Mouse (Mus musculus) midbrain, embryonic 10.5 days (tissue): ENCODE data around the gene Entpd3. TPM values are rescaled to one million over a fixed set of nuclear protein-coding genes. Genes with fewer than 3 reads are reported as not detected.

Experiments
- DNase-seq: peaks from one replicate; pipeline ENCODE4 v3.0.0-alpha.2; 2017; ENCODE audit warnings: low spot score
- H3K27ac ChIP-seq: fragments of 300-500 bp; sonication (generic); replicated peaks from 2 replicates; pipeline ENCODE4 v1.5.1; 2016; ENCODE audit warnings: mild to moderate bottlenecking
- H3K27me3 ChIP-seq: fragments of 300-500 bp; sonication (generic); 2 replicates; pipeline ENCODE4 v1.6.1; 2016; ENCODE audit warnings: low read depth, mild to moderate bottlenecking; ENCODE audit not compliant: poor library complexity, severe bottlenecking
- H3K36me3 ChIP-seq: fragments of 300-500 bp; sonication (generic); 2 replicates; pipeline ENCODE4 v1.6.1; 2016; ENCODE audit warnings: mild to moderate bottlenecking, moderate library complexity
- H3K4me1 ChIP-seq: fragments of 300-500 bp; sonication (generic); 2 replicates; pipeline ENCODE4 v1.6.1; 2016
- H3K4me3 ChIP-seq: fragments of 300-500 bp; sonication (generic); 2 replicates; pipeline ENCODE4 v1.5.1; 2016; ENCODE audit warnings: mild to moderate bottlenecking, moderate library complexity
- H3K9me3 ChIP-seq: fragments of 300-500 bp; sonication (generic); replicated peaks from 2 replicates; pipeline ENCODE4 v1.6.1; 2016; ENCODE audit warnings: mild to moderate bottlenecking
- WGBS: fragments of 180-500 bp; shearing (Covaris S2); methylation state at CpG from one replicate; pipeline ENCODE4 v1.1.7; 2016; 5-methylcytosine and 5-hydroxymethylcytosine counted together
- polyA plus RNA-seq: library from polyadenylated mRNA; unstranded; fragments of >200 nt; fragmentation: Nextera tagmentation; extraction: Ambion mirVana; gene quantifications from 2 replicates; pipeline ENCODE4 v1.2.1, GENCODE M21; 2016

Gene Entpd3
- polyA plus RNA-seq: 0.06 and 0.07 TPM in 2 replicates

DNA sequence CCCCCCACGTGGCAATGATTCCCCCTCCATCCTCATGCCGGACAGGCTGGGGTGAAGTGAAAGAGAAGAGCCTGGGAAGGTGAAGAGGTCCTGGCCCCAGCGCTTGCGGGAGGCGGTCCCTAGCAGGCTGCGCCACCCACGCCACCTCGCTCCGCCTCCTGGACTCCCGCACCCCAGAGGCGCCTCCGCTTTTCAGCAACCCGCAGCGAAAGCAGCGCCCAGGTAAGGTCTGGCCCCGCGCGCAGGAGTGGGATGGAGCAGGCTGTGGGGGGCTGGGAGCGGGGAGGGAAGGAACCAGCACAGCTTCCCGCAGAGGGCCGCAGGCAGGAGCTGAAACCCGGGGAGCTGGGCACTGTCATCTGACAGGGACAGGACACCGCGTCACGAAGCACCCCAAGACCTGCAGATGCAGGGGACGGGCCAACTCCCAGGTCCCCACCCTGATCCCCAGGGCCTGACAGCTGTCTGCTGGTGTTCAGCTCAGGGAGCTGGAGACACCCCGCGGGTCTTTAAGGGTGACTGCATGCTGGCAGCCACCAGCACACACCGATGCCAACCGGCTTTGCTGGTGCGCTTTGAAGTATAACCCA, at the start of gene Entpd3:
Entpd3 (plus strand) TSS at position 157 of the 590 bp plus-strand sequence.
- Histone ChIP-seq H3K9me3 (no peaks in the 10 kb centered on the region), H3K27ac (peak within 1 kb of the TSS; percentile 35), H3K36me3 (no peaks in the 10 kb centered on the region), H3K4me3 (peak within 1 kb of the TSS; percentile 56), H3K27me3 (peaks cover 46% of the 10 kb centered on the region), H3K4me1 (peaks cover 25% of the 10 kb centered on the region)
- peak; percentile 24 for DNase-seq
- under 1% methylated on average over 31 of the region's 31 CpGs for WGBS

DNA sequence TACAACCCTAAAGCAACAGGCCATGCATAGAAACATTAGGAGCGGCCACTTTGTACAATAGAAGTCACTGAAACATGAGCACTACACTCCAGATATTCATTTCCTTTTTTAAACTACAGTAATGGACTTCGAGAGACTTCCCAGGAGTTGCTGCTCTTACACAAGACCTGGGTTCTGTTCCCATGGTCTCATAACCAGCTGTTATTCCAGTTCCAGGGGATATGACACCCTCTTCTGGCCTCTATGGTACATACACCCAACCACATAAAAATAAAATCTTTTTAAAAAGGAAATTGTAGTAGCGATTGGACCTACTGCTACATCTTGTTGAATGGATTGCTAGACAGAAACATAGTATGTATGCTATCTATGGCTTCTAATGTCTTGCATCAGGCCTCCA, 48.1 kb upstream of the Entpd3 start:
- 79% methylated on average over 3 of the region's 3 CpGs for WGBS
- peak overlapping the region; percentile 100 for H3K4me3 ChIP-seq
- peaks cover 21% of the 10 kb centered on the region for H3K4me1 ChIP-seq
- H3K27me3 ChIP-seq: no peaks in the 10 kb centered on the region
- no peaks in the 10 kb centered on the region for H3K9me3 ChIP-seq
- DNase-seq: no peak
- peaks cover 27% of the 10 kb centered on the region for H3K36me3 ChIP-seq
- no peak overlapping the region for H3K27ac ChIP-seq

DNA sequence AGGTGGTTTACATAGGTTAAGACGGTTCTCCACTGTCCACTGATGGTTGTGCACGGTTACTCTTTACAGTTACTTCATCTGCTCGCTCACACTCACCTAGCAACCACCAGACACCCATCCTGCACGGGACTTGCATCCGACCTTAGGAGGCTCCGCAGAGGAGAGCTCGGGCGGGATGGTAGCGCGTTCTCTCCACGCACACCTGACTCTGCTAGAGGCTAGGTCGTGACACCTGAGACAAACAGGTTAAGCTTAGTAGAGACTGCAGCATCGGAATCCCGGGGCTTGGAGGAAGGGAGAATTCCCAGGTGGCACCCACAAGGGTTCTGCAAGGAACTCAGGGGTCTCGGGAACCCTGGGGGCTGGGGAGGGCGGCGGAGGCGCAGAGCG, 47.6 kb upstream of the Entpd3 start, which contains the start of gene Eif1b:
Eif1b (plus strand) TSS at position 223 of the 390 bp plus-strand sequence.
- H3K27me3 ChIP-seq: no peaks in the 10 kb centered on the region
- peak within 1 kb of the TSS; percentile 100 for H3K4me3 ChIP-seq
- peak within 1 kb of the TSS; percentile 99 for H3K27ac ChIP-seq
- peaks cover 21% of the 10 kb centered on the region for H3K4me1 ChIP-seq
- WGBS: 4% methylated on average over 19 of the region's 19 CpGs
- H3K9me3 ChIP-seq: no peaks in the 10 kb centered on the region
- H3K36me3 ChIP-seq: peaks cover 27% of the 10 kb centered on the region
- DNase-seq: no peak

DNA sequence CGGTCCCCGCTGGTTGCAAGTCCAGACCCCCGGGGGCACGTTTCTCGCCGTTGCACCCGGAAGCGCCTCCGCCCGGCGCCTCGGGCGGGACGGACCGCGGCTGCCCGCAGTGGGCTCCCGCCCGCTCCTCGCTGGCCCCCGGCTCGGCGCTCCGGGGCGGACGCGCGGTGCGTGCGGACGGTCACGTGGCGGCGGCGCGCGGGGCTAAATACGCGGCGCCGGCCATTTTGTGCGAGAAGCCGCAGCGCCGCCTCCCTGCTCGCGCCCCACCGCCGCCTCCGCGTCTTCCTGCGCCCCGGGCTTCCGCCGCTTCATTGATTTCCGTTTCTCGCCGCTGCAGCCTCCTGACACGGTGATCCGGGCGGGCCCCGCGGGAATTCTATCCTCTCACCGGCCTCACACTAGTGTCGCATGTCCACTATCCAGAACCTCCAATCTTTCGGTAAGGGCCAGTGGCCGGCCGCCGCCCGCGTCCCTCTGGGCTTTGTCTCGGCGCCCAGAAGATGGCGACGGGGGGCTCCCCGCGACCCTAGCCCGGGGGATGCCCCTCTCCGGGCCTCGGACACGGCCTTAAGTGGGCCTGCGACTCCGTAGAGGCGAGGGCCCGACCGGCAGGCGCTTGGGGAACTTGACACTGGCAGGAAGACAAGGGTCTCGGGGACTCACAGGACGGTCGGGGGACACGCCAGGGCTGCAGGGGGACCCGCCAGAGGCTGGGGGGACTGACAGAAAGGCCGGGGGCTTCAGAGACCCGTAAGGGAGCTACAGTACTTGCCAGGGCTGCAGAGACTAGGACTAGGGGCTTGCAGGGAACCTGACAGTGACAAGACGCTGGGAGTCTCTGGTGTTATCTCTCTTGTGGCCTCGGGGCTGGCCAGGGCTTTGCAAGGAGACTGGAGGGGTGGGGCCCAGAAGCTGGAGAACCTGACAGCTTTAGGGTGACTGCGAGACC, 46.9 kb upstream of the Entpd3 start:
- peaks cover 32% of the 10 kb centered on the region for H3K36me3 ChIP-seq
- DNase-seq: peak; percentile 82
- WGBS: under 1% methylated on average over 90 of the region's 97 CpGs
- H3K27me3 ChIP-seq: no peaks in the 10 kb centered on the region
- peak overlapping the region; percentile 100 for H3K4me3 ChIP-seq
- peaks cover 21% of the 10 kb centered on the region for H3K4me1 ChIP-seq
- peak overlapping the region; percentile 99 for H3K27ac ChIP-seq
- no peaks in the 10 kb centered on the region for H3K9me3 ChIP-seq

DNA sequence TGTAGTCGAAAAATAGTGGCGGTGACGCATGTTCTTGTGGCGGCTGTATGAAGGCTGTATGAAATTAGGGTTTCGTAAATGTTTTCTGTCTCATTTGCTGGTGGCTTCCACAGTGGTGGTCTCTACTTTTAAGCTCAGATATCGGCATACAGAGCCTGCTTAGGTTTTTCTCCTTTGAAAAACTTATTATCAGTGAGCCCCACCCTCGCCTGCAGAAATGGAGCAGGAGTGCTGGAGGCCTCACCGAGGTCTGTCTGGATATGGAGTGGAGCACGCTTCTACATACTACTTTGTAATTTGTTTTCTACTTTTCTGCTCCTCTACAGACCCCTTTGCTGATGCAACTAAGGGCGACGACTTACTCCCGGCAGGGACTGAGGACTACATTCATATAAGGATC, 45.8 kb upstream of the Entpd3 start:
- H3K4me1 ChIP-seq: peaks cover 21% of the 10 kb centered on the region
- peak overlapping the region; percentile 99 for H3K27ac ChIP-seq
- WGBS: 88% methylated on average over 12 of the region's 12 CpGs

DNA sequence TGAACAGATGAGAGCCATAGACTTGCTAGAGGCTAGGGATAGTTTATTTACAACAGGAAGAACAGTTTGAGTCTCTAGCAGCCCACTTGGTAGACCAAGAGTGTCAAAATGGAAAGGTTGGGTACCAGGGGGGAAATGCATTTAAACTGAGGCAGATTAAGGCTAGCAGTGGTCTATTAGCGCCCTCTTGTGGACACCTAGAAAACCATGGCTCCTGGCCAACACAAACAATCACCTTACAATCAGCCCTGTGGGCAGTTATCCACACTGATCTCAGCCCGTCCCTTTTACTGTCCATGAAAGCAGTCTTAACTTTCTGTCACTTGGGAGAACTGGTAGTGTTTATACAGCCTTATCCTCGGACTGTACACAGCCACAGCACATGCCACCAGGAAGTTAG, 42.9 kb upstream of the Entpd3 start:
- Histone ChIP-seq H3K27me3 (no peaks in the 10 kb centered on the region), H3K4me3 (no peak overlapping the region), H3K9me3 (no peaks in the 10 kb centered on the region), H3K27ac (no peak overlapping the region), H3K36me3 (peaks cover 32% of the 10 kb centered on the region), H3K4me1 (peaks cover 21% of the 10 kb centered on the region)
- 13% methylated on average over 3 of the region's 3 CpGs for WGBS
- peak; percentile 65 for DNase-seq

More for the DNA sequence above, 45.8 kb upstream of the Entpd3 start:
- Histone ChIP-seq H3K27me3 (no peaks in the 10 kb centered on the region), H3K4me3 (peak overlapping the region; percentile 100), H3K36me3 (peaks cover 32% of the 10 kb centered on the region), H3K9me3 (no peaks in the 10 kb centered on the region)
- no peak for DNase-seq

DNA sequence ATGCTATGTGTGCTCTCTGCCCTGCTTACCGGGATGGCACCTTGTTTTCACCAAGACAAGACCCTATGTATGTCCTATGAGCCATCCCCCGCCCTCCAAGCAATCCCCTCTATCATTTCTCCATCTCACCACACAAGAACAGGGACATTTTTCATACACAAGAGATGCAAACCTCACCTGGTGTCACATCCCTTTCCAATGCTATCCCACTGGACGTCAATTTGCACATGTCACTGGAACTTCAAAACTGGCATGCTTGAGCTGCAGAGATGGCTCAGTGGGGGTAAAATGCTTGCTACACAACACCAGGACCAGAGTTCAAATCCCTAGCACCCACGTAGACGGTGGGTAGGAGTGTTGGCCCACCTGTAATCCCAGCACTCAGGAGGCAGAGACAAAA, 41.6 kb upstream of the Entpd3 start:
- no peak overlapping the region for H3K4me3 ChIP-seq
- DNase-seq: no peak
- H3K9me3 ChIP-seq: no peaks in the 10 kb centered on the region
- H3K27me3 ChIP-seq: no peaks in the 10 kb centered on the region
- H3K4me1 ChIP-seq: peaks cover 18% of the 10 kb centered on the region
- peaks cover 32% of the 10 kb centered on the region for H3K36me3 ChIP-seq
- no peak overlapping the region for H3K27ac ChIP-seq
- 80% methylated on average over 5 of the region's 5 CpGs for WGBS

DNA sequence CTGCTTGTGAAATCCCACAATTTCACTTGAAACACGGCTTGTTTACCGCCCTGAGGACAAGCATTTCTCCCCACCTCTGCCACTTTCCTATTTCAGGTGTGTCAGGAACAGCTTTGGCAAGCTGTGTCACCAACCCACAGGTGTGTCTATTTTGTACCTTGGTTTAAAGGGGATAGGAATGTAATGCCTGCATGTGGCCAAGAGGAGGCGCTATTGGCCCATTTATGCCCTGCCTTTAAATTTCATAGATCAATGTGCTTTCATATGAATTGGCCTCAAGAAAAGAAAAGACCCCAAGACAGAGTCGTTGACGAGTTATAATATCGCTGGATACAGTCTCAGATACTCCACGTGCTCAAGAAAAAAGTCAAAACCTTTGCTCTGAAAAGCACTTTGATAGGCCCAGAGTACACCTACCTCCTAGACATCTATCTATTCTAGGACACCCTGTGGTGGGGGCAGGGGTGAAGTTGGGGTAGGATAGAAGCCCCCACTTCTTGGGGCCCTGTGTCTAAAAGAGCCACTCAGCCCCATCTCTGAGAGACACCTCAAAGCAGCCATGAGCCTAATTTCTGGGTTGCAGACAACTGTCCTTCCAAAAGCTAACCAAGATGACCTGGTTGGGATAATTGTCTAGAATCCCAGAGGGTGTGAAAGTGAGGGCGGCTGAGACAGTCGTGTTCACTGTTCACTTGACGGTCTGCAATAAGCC, 38.3 kb upstream of the Entpd3 start:
- H3K27me3 ChIP-seq: no peaks in the 10 kb centered on the region
- peaks cover 6% of the 10 kb centered on the region for H3K36me3 ChIP-seq
- H3K4me3 ChIP-seq: no peak overlapping the region
- H3K9me3 ChIP-seq: peaks cover 13% of the 10 kb centered on the region
- DNase-seq: no peak
- 0 out of 2 replicates have a peak, but pooled peaks cover 4% of the 10 kb centered on the region for H3K4me1 ChIP-seq
- no peak overlapping the region for H3K27ac ChIP-seq
- WGBS: 42% methylated on average over 10 of the region's 10 CpGs

DNA sequence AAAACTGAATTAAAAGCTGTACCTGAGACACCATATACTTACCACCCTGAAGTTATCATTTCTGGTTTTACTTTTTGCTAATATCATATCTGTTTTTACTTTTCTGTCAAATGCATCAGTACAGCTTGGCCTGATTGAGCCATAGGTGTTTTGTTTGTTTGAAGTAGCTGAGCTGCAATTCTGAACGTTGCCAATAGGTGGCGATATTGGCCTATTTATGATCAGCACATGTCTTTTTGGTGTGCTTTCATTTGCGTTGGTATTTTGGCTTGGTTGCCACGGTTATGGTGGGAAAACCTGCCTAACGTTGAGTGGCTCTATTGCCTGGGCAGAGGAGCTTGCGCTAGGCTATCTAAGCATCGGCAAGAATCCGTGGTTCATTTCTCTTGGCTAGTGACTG, 37.6 kb upstream of the Entpd3 start:
- Histone ChIP-seq H3K36me3 (0 out of 2 replicates have a peak, but pooled peaks cover 5% of the 10 kb centered on the region), H3K9me3 (peaks cover 19% of the 10 kb centered on the region), H3K27me3 (no peaks in the 10 kb centered on the region)

DNA sequence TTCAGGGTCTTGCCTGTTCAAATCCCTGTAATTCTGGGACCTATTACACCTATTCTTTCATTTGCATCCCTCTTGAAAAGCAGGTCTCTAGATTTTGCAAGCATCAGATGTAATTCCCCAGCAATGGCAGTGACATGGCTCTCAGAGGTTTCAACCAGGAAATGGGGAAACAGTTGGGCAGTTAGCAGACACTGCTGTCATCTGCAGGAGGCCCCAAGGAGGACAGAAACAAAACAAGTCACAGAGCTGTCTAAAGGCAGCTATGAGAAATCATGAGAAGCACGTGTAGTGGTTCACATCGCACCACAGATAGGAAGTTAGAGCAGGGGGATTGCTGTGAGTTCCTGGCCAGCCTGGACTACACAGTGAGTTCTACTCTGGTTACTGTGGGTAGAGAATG, 35.2 kb upstream of the Entpd3 start:
- 89% methylated on average over 2 of the region's 2 CpGs for WGBS
- DNase-seq: no peak
- Histone ChIP-seq H3K36me3 (no peaks in the 10 kb centered on the region), H3K27me3 (no peaks in the 10 kb centered on the region), H3K4me3 (no peak overlapping the region), H3K4me1 (0 out of 2 replicates have a peak, but pooled peaks cover 4% of the 10 kb centered on the region), H3K9me3 (peaks cover 21% of the 10 kb centered on the region), H3K27ac (no peak overlapping the region)

More for the DNA sequence above, 37.6 kb upstream of the Entpd3 start:
- Histone ChIP-seq H3K4me1 (0 out of 2 replicates have a peak, but pooled peaks cover 4% of the 10 kb centered on the region), H3K4me3 (no peak overlapping the region), H3K27ac (no peak overlapping the region; the same call in 1 of the 2 replicates)
- peak; percentile 82 for DNase-seq
- WGBS: 11% methylated on average over 8 of the region's 8 CpGs

DNA sequence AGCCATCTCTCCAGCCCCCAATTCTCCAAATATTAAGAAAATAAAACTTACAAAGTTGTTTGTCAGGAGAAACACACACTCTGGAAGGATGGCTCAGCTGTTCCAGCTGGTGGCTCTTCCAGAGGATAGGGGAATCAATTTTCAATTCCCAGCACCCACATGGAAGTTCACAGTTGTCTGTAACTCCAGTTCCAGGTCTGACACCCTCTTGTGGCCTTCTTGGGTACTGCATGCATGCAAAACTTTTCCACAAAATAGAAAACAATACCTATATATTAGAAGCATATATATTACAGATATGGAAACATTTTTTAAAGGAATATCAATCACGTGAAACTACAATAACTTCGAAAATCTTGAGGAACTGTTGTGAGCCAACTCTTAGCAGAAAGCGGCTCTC, 27.8 kb upstream of the Entpd3 start:
- Histone ChIP-seq H3K27ac (no peak overlapping the region), H3K4me1 (no peaks in the 10 kb centered on the region), H3K36me3 (no peaks in the 10 kb centered on the region), H3K27me3 (no peaks in the 10 kb centered on the region), H3K4me3 (no peak overlapping the region), H3K9me3 (peaks cover 12% of the 10 kb centered on the region)
- DNase-seq: no peak
- WGBS: 79% methylated on average over 3 of the region's 3 CpGs

DNA sequence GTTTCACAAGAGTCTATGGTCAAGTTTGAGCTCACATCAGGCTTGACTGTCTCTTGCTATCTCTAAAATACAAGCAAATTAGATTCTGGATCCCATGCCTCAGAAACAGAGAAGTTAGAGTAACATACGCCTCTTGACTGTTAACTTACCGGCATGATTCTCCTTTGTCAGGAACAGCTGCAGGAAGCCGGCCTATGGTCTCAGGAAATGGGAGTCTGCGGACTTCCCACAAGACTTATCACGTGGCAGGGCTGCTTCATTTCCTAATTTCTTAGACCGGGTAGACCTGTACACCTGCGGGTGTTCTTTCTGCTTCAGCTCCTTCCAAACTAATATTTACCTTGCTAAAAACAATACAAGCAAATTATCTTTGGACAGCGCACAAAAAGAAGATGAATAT, 22.9 kb upstream of the Entpd3 start:
- WGBS: 92% methylated on average over 8 of the region's 8 CpGs
- Histone ChIP-seq H3K4me1 (0 out of 2 replicates have a peak, but pooled peaks cover 3% of the 10 kb centered on the region), H3K36me3 (no peaks in the 10 kb centered on the region), H3K4me3 (no peak overlapping the region), H3K27me3 (no peaks in the 10 kb centered on the region), H3K27ac (no peak overlapping the region), H3K9me3 (peaks cover 8% of the 10 kb centered on the region; the same call in 1 of the 2 replicates)
- no peak for DNase-seq
